Mouse (Mus musculus) liver (tissue): Measurements from ENCODE around the gene Tenm3.

Experiments
- DNase-seq: peaks from one replicate; pipeline ENCODE4 v3.0.0-alpha.2; 2020; ENCODE audit warnings: mixed read lengths

The Tenm3 gene

DNA sequence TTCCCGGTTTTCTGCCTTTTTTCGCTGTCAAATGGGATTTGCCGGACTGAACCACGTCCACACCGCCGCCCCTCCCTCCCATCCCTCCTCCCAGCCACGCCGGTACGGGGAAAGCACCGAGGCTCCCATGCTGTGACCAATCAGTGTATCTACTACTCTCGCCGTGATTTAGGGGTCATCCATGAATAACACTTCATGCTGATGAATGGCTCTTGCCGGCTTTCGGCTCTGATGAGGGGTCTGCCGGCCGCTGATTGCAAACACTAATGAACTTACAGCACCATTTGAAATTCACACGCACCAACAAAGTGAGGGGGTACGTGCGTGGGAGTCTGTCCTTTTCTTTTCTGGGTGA, at the start of gene Tenm3:
Gene Tenm3, minus strand, starts transcription at position 21 of the 355 bp plus-strand sequence.
- peak; percentile 15 for DNase-seq

GRCm38 (mm10) chr8:48890216-48890765, 46.5 kb upstream of the Tenm3 start:
- no peak for DNase-seq

DNA sequence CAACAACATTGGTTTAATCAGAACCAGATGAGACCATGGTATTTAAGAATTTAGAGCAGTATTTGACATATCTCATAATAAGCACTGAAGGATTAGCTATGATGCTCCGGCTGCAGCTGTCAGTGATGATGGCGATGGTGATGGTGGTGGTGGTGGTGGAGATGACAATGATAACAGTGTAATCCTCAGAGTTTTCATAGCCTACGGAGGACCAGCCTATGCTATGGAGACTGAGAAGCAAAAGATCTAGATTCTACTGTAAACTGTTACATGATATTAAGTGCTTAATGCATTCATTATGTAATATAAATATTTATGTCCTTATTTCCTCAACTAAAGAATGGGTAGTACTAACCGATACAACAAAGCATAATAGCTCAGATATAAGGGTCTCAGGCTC, 40.5 kb upstream of the Tenm3 start:
- DNase-seq, result no peak

DNA sequence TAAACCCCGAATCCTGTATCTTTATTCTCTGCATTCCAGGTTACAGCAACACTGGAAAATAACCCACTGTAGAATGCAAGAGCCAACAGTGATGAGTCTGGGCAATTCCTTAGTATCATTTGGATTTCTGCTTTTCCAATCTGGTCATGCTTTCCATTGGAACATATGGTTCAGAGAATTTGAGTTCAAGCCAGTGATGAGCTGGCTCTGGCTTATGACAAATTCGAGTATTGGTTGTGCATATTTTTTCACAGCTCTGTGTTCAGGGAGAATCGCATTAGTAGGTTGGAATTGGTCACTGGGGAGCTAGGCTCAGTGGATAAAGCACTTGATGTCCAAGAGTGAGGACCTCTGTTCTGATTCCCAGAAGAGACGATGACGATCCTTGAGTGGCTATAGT, 36.8 kb upstream of the Tenm3 start:
- no peak for DNase-seq

GRCm38 (mm10) chr8:48865972-48866371, 22.2 kb upstream of the Tenm3 start:
- no peak for DNase-seq

DNA sequence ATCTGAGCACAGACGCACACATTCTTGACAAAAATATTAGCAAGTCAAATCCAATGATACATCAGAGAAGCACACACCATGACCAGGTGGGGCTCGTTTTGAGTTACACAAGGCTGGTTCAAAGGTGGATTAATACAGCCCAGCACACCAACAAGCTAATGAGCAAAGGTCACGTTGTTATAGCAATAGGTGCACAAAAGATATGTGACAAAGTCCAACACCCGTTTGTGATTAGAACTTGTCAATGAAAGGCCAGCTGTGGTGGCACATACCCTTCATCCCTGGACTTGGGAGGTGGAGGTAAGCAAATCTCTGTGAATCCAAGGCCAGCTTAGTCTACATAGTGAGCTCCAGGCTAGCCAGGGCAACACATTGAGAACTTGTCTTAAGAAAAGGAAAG, 21.7 kb upstream of the Tenm3 start:
- DNase-seq, result no peak

- DNase-seq, result no peak
Observed at GRCm38 (mm10) chr8:48850223-48851010, 6.7 kb upstream of the Tenm3 start.

GRCm38 (mm10) chr8:48849091-48849616, 5.4 kb upstream of the Tenm3 start:
- no peak for DNase-seq

DNA sequence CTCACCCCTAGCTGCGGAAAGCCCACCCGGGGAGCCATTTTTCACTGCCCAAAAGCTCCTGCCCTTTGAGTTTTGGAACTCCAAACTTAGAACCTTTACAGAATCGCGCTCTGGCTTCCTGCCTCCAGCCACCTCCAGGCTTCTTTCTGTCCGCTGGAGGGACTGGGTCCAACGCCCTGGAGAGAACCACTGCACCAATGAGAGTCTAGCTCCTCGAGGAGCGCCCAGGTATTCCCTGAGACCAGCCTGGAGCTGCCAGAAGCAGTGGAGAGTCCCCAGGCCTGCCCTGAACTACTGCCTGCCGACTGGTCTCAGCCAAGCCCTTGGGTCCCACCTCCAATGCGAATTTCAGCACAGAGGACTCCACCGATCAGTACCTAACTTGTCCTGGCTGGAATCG, 1.2 kb upstream of the Tenm3 start:
- no peak for DNase-seq

DNA sequence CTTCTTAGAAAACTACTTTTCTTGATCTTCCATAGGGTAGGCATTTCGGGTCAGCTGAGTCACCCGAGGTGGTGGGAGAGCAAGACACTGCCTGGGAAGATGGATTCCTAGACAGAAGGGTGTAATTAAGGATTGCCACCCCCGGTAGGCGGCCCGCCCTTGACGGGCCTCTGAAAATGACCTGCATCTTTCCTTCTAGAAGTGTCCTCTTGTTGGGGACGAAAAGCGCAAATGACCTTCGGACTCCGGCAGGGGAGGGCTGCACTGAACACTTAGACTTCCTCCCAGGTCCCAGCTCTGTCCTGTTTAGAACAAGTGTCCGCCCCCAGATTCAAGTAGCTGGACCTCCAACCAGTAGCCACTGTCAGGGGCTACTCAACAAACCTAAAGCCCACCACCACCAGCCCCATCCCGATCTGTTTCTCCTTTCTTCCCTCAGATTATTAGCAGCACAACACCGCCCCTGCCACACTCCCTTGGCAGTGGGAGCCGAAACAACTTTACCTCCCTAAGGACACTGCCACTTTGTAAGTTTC, 687 bp upstream of the Tenm3 start:
- no peak for DNase-seq

DNA sequence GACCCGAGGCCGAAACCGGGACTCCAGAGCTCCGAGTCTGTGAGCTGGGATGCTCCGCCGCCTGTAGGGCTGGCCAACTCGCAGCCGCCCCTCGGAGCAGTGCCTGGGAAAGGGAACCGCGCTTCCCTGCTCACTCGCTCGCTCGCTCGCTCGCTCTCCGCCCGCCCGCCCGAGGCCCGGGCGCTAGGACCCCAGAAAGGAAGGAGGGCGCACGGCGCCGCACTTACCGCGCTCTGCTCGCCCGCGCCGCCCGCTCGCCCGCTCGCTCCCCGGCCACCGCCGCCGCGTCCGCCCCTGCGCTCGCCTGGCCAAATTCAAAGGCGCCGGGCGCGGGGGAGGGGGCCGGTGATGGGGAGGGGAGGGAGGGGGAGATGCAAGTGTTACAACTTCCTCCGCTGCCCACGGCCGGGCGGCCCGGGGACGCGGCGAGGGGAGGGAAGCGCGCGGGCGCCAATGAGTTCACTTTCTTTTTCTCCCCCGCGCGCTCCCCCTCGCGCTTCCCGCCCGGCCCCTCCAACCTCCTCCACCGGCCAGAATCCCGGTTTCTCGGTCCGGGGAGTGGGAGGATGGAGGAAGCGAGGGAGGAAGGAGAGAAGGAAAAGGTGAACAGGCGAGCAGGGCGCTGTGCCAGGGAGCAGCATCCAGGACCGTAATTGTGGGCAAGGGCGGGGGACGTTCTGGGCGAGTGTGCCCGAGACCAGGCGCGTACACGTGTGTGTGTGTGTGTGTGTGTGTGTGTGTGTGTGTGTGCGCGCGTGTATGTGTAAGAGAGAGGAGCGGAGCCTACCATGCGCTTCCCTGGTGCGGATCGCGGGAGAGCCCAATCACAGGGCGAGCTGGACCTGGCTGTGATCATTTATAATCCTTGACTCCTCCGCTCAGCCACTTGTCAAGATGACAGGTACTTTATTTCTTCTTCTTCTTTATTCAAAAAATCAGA, 490 bp downstream of the Tenm3 start:
- peak; percentile 44 for DNase-seq

DNA sequence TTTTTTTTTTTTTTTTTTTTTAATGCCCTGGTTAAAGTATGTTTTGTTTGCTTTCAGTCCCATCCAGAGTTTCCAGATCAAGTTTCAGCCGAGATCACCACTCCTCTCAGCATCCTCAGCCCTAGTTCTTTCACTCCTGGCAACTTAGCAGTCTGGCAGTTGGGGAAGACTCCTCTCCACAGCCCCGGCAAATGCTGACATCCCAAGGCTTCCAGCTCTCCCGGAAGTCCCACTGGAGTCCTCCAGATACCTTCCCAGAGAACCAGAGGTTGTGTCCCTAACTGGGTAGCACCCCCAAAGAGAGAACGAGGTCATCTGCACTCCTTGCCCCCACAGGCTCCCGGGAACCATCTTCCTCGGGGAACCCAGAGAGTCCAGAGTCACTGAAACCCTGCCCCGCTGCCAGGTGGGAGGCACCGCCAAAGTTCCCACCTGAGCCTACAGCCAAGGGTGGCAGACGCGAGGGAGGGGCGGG, 1.2 kb downstream of the Tenm3 start:
- no peak for DNase-seq

DNA sequence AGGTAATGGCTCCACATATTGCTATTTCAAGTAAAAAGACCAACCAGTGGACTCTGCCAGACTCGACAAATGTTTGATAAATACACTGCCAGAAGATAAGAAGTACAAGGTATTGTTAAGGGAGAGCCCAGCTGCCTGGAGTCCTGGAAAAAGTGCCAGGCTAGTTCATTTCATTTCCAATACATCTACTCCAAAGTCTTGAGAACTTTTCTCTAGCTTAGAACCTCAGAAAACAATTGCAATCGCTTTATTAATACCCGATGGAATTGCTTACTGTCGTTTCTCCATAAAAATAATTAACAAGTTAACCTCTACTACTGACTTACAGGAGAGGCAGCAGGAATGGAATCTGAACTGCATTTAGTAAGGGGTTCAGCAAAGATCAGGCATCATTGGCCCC, 1.7 kb downstream of the Tenm3 start:
- no peak for DNase-seq

DNA sequence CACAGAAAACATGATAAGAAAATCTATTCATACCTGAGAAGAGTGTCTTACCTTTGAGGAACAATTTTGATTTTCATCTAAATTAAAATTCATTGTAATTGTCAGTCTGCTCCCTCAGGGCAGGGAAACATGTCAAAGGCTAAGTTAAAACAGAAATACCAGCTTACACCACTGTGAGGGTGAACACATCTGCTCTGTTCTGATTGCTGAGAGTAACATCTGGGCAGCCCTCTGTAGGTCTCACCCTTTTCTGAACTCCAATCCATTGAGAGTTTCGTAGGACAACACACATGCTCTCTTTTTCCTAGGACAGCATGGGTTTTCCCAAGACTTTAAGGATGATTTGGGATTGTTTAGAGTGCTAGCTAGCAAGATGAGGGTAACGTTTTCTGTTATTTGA, 8.0 kb downstream of the Tenm3 start:
- no peak for DNase-seq

- DNase-seq, result no peak
Observed at GRCm38 (mm10) chr8:48827454-48827853, 16.3 kb downstream of the Tenm3 start.

DNA sequence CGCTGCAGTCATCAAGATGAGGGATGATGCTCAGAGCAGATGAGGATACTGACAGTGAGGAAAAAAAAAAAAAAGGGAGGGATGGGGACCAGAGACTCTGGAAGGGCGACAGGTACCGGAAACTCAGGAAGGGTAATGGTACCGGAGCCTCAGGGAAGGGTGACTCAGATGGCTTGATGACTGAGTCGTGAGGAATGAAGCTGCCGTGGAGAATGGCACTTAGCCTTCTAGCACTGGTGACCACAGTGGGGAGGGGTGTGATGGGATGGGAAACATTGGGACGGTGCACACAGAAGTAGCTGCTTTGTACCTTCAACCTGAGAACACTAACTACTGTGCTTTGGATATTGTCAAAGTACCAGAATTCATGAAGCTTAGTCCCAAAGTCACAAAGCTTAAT, 18.1 kb downstream of the Tenm3 start:
- no peak for DNase-seq

DNA sequence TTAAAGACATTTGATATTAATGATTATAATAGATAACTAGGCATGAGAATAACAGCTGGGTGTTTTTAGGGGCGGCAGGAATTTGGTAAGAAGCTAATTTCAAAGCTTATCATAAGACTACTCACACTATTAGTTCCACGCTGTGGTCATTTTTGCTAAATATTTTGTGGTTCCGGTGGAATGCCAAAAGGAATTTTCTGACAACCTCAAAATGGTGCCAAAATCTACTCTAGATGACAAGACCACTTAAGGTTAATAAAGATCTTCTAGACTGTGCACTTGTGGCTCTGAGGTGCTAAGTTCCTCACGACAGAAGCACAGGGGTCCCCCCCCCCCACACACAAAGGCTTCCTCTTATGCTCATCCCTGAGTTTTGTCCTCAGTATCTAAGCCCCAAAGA, 21.5 kb downstream of the Tenm3 start:
- DNase-seq, result no peak

DNA sequence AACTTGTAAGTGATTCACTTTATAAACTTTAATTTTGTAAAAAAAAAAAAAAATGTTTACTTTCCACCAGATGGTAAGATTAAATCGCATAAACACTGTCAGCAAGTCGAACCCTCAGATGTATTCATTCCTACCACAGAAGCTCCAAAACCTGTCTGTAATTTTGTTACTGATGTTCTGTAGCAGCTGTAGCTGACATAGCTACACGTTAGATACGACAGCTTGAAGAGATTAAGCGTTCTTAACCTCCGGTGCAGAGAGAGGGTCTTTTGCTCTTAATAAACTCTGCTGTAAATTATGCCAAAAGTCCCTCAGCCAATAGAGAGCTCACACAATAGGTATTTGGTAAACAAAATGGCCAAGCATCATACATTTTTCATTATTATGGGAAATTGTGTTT, 23.8 kb downstream of the Tenm3 start:
- no peak for DNase-seq

GRCm38 (mm10) chr8:48819348-48819747, 24.4 kb downstream of the Tenm3 start:
- DNase-seq, result no peak

- DNase-seq, result no peak
Observed at GRCm38 (mm10) chr8:48816941-48817340, 26.8 kb downstream of the Tenm3 start.

DNA sequence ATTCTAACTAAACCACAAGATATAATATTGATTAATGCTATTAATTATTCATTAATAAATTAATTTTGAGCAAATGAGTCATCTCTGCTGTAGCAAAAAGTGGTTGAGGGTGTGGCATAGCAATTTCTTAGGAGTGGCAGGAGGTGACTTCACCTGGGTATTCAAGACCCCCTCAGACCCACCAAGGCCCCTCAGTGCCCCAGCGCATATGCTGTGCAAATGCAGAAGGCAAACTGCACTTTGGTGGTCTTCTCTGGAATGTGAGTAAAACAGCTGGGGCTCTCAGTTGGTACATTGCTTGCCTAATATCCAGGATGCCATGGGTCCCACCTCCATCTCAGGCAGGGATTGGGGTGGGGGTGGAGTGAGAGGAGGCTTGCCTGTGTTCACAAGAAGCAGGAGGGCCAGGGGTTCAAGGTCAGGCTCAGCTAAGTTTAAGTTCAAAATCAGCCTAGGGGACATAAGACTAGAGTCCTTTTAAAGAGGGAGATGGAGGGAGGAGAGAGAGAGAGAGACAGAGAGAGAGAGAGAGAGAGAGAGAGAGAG, 31.5 kb downstream of the Tenm3 start:
- no peak for DNase-seq

DNA sequence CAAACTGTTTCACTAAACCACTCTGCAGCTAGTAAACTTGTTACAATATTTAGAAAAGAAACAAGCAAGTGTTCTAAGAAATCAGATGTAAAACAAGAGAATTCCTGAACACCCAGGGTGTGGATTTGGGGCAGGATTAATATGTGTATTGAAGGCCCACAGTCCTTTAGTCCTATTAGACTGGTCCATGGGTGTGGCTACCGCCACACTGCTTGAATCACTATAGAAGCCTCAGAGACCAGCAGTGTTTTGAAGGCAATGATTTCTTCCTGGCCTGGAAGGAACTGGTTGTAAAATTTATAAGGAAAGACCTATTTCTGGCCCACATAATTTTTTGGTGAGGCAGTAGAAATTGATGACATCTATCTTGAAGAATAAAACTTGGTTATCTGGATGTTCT, 33.1 kb downstream of the Tenm3 start:
- DNase-seq, result no peak

DNA sequence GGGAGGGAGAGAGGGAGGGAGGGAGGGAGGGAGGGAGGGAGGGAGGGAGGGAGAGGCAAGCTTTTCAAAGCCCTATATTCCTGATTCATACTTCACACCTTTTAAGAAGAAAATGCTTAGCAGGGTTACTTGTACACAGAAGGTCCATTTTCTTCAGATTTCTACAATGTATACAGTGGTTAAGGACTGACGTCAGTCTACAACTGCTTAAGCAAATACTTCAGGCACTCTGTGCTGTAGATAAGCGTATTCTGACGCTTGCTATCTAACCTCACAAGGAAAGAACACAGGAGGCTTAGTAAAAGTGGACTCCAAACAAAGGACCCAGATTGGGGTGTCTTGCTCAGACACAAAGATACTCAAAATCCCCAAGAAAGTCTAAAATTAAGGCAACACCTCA, 34.6 kb downstream of the Tenm3 start:
- no peak for DNase-seq
